Mouse (Mus musculus) myocyte (in vitro differentiated cells): ENCODE measurements around the gene Csnk1e.

Experiments
- CEBPB ChIP-seq: IDR thresholded peaks from 2 replicates; pipeline ENCODE4 v1.6.1; 2011; ENCODE audit warnings: mild to moderate bottlenecking, moderate library complexity; ENCODE audit not compliant: poor library complexity, insufficient read depth, severe bottlenecking
- MAX ChIP-seq: IDR thresholded peaks from one replicate; pipeline ENCODE4 v1.6.1; 2011; ENCODE audit warnings: low read depth, mild to moderate bottlenecking, control low read depth
- MYOD1 ChIP-seq, 3 experiments: IDR thresholded peaks; one replicate each; pipeline ENCODE4 v1.6.1; 2011; ENCODE audit warnings: control low read depth in 2 of 3, low read depth in 2 of 3, mild to moderate bottlenecking in 2 of 3, moderate library complexity in 1 of 3; ENCODE audit not compliant: insufficient read length in 2 of 3, control insufficient read depth in 1 of 3
- POLR2A ChIP-seq: IDR thresholded peaks from one replicate; pipeline ENCODE4 v1.6.1; 2011; ENCODE audit warnings: low read depth, mild to moderate bottlenecking, control low read depth, moderate library complexity; ENCODE audit not compliant: insufficient read length
- REST ChIP-seq: IDR thresholded peaks from one replicate; pipeline ENCODE4 v1.6.1; 2011; ENCODE audit warnings: mild to moderate bottlenecking, control low read depth, moderate library complexity; ENCODE audit not compliant: insufficient read depth, insufficient read length
- TCF12 ChIP-seq: IDR thresholded peaks from one replicate; pipeline ENCODE4 v1.6.1; 2011; ENCODE audit warnings: mild to moderate bottlenecking, control low read depth; ENCODE audit not compliant: poor library complexity, insufficient read depth, severe bottlenecking

DNA sequence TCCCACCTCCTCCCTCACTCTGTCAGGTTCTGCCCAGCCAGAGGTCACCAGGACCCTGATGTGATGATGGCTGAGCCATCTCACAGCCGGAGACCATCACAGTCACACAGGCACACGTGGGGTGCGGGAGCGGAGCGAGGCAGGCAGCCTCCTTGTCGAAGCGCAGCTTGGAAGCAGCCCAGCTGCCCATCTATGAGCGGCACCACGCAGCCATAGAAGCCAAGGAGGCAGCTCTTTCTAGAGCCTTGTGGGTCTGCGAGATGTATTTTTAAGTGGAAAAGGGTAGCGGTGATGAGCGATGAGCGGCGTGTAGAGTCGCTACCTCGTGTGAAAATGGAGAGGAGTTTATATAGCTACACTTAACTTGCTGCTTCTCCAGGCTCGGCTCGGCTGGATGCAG, 38.2 kb upstream of the Csnk1e start:
- TF ChIP-seq POLR2A (no peak), MAX (no peak), TCF12 (no peak), MYOD1 (IDR thresholded peaks at IDR 0.05; ENCODE audit: control insufficient read depth in 1 of 3, insufficient read length in 2 of 3, low read depth in 2 of 3) (no peak), CEBPB (no peak), REST (no peak)
